Mouse (Mus musculus) ES-CJ7 (cell line): ENCODE measurements around the gene Phospho2.

Experiments
- DNase-seq: peaks from one replicate; pipeline ENCODE4 v3.0.0; 2011; ENCODE audit warnings: low read depth, low spot score

The Phospho2 gene

DNA sequence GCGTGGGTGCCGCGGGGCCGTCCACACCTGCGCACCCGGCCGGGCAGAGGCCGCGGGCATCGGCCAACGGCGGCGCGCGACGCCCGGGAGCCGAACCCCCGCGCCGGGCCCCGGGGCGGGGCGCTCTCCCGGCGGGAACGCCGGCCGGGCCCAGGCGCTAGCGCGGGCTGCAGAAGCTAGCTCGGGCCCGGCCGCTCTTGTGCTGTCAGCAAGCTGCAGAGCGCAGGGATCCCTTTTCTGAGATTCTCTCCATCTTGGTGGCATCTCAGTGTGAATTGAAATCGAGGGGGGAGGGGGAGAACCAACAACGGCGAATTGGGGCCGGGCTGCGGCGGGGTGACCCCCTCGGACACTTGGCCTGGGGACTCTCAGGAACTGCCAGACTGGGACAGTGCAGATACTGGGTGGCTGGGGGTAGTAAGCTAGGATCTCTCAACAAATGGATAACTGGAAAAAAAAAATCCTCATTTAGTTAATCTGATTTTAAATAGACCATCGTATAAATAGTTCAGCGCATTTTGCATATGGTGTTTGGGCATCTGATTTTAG is 33.8 kb downstream of the Phospho2 start:
- DNase-seq: peak; percentile 48

DNA sequence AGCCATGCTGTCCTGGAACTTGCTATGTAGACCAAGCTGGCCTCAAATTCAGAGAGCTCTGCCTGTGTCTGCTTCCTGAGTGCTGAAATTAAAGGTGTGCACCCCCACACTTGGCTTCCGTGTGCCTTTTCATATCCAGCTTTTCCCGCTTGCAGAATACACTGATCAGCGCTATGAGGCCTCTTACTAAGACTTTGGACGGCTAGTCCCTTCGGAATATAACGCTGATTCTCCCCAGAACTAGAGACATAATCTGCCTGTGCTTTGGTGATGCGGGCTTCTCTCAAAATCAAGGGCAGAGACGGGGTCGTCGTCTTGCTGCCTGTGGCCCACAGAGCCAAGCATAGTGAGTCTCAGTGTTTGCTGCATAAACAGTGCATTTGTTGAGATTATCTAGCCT is 36.5 kb downstream of the Phospho2 start:
- no peak for DNase-seq

DNA sequence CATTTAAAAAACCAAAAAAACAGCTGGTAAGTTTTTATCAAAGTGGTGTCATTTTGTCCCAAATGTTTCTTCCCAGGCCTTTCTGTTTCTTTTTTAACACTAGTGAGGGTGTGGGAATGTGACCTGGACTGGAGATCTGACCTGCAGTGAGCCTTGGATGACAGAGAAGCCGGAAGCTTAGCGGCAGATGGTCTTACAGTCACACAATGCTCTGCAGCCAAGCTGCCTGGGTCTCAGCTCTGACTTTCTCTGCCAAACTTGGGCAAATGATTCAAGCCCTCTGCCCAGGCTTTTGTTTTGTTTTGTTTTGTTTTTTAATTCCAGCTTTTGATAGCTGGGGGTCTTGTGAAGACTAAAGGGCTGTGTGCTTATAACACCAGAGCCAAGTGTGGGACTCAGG is 37.0 kb downstream of the Phospho2 start:
- no peak for DNase-seq

DNA sequence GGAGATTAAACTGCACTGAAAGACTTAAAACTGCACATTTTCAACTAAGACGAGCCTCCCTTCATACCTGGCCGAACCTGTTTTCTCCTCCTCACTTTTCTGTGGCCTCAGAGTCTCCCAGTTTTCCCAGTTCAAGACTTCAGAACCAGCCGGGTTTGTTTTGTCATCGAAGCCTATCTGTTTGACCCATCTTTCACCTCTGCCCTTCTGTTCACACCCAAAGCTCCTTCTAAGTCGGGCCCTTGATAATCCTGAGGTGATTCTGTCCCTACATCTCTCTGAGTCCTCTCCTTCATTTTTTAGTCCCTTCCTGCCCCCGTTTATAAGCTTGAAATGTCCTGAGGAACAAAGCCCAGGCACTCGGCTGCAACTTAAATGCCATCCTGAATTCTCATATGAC is 38.6 kb downstream of the Phospho2 start:
- DNase-seq: no peak

DNA sequence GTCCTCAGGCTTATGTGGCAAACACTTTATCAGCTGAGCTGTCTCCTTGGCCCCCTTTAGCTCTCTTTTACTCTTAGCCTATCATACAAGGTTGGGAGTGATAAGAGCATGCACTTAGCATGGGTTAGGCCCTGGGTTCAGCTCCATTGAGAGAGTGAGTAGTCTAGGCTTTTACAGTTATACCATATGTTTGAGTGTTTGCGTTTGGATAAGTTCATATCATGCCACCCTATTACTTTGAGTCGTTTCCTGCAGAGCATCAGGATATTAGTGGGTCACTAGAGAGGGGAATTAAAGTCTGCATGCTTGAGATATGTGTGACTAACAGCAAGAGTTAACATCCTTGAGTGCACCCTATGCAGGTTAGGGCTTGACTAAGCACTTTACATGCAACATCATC is 40.3 kb downstream of the Phospho2 start:
- DNase-seq: no peak

DNA sequence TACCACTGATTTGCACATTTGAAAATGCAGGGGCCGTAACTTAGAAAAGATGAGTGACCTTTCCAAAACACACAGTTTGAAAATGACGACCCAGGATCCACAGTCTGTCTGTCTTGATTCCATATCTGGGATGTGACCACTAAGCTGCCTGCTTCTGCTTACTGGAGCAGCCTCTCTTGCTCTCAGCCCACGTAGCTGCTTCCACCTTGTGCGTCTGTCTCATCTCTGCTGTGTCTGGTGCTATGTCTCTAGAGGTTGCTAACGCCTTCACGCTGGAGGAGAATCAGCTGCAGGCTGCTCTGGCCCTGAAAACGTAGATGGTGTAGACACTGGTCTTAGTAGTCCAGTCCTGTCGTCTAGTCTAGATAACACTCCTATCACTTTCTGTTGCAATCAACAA is 40.7 kb downstream of the Phospho2 start:
- DNase-seq: no peak

DNA sequence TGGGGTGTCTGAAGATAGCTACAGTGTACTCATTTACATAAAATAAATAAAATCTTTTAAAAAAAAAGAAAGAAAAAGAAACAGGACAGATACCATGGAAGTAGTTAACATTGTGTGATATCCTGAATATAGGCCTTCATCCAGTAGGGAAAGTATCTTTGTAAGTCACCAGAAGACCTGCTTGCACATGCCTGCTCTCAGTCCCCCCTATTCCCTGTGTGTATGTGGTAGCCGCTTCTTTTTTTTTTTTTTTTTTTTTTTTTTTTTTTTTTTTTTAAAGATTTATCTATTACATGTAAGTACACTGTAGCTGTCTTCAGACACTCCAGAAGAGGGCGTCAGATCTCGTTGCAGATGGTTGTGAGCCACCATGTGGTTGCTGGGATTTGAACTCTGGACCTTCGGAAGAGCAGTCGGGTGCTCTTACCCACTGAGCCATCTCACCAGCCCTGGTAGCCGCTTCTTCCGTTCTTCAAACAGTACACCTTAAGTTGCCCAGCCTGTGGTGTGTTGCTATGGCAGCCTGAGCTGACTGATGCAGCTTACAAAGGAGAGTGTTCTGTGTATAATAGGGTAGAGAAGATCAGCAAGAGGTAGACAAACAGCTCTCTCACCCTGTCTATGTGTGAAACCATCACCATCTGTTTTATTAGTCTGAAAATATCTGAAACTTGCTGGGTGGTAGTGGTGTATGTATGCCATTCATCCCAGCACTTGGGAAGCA is 48.0 kb downstream of the Phospho2 start:
- DNase-seq: peak; percentile 52

DNA sequence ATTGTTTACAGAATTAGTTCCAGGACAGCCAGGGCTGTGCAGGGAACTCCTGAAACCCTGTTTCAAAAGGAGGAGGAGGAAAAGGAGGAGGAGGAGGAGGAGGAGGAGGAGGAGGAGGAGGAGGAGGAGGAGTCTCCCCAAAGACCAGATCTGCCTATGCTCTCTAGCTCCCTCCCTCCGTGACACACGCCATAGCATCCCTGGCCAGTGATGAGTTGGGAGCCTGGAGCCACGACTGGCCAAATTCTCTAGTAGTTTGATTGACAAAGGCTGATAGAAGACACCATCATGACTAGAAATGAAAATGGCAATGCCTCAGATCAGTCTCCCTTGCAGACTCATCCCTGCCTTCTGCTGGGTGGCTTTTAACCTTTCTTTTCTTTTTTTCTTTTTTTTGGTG is 48.6 kb downstream of the Phospho2 start:
- peak; percentile 76 for DNase-seq

DNA sequence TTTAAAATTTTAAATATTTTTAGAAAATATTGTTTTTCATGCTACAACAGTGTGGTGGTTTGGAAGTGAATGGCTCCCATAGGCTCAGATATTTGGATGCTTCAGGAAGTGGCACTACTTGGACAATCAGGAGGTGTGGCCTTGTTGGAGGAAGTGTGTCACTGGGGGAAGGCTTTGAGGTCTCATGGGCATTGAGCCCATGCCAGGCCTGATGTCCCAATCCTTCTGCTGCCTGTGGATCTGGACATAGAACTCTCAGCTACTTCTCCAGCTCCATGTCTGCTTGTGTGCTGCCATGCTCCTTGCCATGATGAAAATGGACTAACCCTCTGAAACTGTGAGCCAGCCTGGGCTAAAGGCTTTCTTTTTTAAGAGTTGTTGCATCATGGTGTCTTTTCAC is 49.3 kb downstream of the Phospho2 start:
- DNase-seq: no peak

DNA sequence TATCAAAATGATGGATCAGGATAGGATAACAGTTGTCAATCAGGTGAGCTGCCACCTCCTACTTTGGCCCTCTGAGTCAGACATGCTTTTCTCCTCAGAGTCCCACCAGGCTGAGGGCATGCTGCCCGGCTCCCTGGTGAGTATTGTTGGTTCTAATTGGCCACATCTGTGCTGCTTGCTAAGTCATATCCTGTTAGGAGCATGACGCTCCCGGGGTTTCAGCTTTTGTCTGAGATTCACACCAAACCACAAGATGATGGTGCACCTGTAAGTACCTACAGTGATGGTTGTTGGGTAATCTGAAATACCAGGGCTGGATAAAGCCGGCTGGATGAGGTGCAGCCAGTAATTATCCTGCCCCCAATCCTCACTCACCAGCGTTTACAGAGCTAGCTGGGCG is 50.8 kb downstream of the Phospho2 start:
- DNase-seq: no peak

DNA sequence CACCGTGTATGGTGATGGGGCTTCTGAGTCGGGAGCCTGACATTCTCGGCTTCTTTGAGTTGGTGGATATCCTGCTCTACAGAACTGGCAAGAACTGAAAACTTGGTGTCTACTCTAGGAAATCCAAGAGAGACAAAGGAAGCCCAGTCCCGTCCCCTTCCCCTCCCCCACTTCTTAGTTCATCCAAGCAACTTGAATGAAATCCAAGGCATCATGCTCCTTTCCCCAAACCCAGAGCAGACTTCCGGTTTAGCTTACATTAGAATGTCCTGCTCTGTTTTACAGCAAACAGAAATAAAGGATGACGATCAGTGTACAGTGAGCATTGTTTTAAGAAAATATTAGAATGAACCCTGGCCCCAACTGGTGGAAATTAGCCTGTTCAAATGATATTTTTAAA is 59.8 kb downstream of the Phospho2 start:
- DNase-seq: no peak
